Mouse (Mus musculus) embryonic fibroblast, embryonic 13.5 days (primary cell): ENCODE data around the gene Rgp1.

ENCODE experiments used
- CTCF ChIP-seq: IDR thresholded peaks from 2 replicates; pipeline ENCODE4 v1.5.1; 2011; ENCODE audit warnings: mild to moderate bottlenecking, control low read depth, low read length, moderate library complexity, borderline replicate concordance; ENCODE audit not compliant: insufficient read depth
- POLR2A ChIP-seq: IDR thresholded peaks from 2 replicates; pipeline ENCODE4 v1.6.1; 2011; ENCODE audit warnings: low read depth, mild to moderate bottlenecking, control low read depth, low read length, moderate library complexity

DNA sequence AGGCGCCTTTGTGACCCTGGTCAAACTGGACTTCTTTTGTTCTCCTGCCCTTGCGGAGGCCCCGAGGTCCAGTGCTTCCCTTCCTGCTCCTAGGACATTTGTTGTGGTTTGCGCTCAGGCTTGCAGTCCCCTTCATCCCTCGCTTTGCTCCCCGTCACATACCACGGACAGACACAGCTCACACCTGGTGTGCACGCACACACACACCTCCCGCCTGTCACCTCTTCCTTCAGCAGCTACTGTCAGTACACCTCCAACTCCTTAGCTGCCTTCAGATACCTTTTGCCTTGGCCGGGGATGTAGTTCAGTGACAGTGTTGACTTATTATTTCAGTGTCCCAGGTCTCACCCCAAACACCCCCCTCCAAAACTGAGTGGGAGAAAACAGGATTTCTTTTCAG, 7.2 kb downstream of the Rgp1 start:
- TF ChIP-seq CTCF (no peak), POLR2A (peak; percentile 37; the same call in 1 of the 2 replicates)
